Mouse (Mus musculus) left cerebral cortex, adult 6 months (tissue): ENCODE measurements around the gene Cfdp1. TPM values are rescaled to one million over a fixed set of nuclear protein-coding genes. Genes with fewer than 3 reads are reported as not detected.

Source experiments
- long read RNA-seq, 2 experiments: library from polyadenylated mRNA; unstranded; transcript quantifications; one replicate each; pipeline ENCODE4 v2.0.0; 2019 to 2020
- polyA plus RNA-seq: library from polyadenylated mRNA; unstranded; fragments of <200 nt; fragmentation: Nextera tagmentation; gene quantifications from 2 replicates; pipeline ENCODE4 v1.2.3, GENCODE M21; 2021

Gene Cfdp1
- polyA plus RNA-seq: 163 and 191 TPM in 2 replicates
- long read RNA-seq, experiment 1, transcript Cfdp1-201 (7 exons, 1,178 nt): major isoform, 371 of 401 reads
- long read RNA-seq, experiment 1, partial matches to known transcripts: 12 of 401 reads
- long read RNA-seq, experiment 1, other reads (novel, unspliced or antisense): 18 of 401 reads
- long read RNA-seq, experiment 2, transcript Cfdp1-201 (7 exons, 1,178 nt): major isoform, 153 of 245 reads
- long read RNA-seq, experiment 2, partial matches to known transcripts: 87 of 245 reads
- long read RNA-seq, experiment 2, other reads (novel, unspliced or antisense): 5 of 245 reads

DNA sequence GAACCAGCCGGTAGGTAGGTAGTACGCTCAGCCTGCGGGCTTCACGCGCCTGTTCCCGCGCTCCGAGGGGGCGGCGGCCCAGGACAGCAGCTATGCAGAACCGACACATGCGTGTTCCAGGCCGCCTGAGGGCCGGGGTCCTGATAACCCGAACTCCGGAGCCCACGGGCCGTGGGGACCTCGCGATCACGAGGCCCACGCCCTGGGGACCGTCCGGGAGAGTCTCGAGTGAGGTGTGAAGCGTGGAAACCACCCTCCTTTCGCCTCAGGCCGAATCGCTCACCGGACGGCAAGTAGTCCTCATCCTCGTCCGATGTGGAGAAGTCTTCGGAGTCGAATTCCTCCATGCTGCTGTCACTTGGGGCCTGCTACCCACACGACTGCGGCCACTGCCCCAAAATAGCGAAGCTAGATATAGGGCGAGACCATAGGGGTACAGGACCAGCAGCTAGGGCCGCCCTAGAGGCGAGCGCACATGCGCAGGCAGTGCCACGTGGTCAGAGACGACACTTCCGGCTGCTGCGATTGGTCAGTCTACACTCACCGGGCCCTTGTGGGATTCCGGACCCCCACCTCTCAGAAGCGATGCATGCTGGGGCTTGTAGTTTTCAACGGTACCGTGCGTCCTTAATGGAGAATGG lies at the start of gene Cfdp1:
Gene Cfdp1 (minus strand): TSS at position 431 of the 641 bp plus-strand sequence.

DNA sequence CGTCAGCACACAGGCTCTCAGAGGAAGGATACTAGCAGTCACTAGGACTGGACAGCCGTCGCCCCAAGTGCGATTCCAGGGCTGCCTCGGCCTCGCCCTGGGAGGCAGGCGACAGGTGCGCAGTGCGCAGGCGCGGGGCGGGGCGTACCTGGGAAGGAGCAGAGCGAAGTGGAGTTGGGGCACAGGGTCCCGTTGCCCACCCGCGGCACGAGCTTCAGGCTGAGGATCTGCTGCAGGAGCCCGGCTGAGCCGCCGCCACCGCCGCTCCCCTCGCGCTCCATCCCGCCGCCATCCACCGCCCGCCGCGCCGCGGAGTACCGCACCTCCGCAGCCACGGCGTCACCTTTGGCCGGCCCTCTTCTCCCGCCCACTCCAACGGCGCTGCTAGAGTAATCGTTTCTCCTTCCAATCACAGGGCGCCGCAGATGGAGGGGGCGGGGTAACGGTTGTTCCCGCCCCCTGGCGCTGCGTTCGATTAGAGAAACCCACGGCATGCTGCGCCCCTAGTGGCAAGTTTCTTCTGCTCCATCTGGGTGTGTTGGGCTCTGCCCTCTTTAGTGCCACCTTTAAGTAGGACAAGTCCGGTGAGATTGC lies 22.4 kb upstream of the Cfdp1 start, which contains the start of gene Tmem170:
Gene Tmem170 (minus strand): TSS at position 396 of the 594 bp plus-strand sequence.

DNA sequence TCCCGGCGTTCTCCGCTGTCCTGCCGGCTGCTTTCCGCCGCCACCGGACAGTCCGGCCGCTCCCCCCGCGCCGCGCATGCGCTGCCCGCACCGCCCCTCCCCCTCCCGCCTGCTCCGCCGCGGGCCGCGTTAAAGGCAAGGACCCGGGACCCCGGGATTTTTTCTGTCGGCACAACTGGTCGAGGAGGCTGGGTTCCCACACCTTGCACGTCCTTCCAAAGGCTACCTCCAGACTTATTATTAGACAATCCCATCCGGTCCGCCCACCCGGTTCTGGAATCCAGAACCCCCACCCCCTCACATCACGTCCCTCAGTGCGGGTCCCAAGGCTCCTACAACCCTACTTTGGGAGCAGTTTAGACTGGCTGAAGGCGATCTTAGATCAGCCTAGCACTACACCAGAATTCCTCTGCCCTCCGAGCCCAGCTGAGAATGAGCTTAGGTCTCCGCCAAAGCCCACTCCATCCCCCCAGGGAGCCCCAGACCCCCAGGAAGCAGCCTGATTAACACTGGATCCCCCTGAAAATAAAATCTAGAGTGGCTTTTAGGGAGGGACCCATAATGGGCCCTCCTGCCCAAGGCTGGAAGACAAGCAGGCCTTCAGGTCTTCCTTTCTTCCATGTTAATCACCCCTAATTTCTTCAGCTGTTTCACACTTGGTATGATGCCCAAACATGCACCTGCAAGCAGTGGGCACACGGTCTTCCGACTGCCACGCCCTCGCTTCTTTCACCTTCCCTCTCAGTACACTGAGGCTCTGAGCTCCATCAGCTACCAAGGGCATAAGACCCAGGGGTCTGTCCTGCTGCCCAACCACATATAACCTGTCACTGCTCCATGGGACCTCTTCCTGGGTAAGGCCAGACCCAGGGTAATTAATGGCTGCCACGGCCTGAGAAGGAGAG lies 110.0 kb downstream of the Cfdp1 start, which contains the start of gene Bcar1:
Gene Bcar1 (minus strand): TSS at position 18 of the 905 bp plus-strand sequence.

Other genes starting within 250 kb of the Cfdp1 start
- 3.7 and 6.1 TPM in 2 replicates for gene Ldhd, start 223.9 kb downstream of the Cfdp1 start, polyA plus RNA-seq
- gene Zfp1, start 210.9 kb downstream of the Cfdp1 start, polyA plus RNA-seq: 21.7 and 26.9 TPM in 2 replicates
- gene Ctrb1, start 163.3 kb downstream of the Cfdp1 start, polyA plus RNA-seq: not detected in 2 replicates
- 18.2 and 26.9 TPM in 2 replicates for gene Bcar1, start 110.5 kb downstream of the Cfdp1 start, polyA plus RNA-seq
- gene Tmem170, start 22.5 kb upstream of the Cfdp1 start, polyA plus RNA-seq: 3.8 and 5.4 TPM in 2 replicates
- 1.3 and 2.1 TPM in 2 replicates for gene Chst5, start 56.2 kb upstream of the Cfdp1 start, polyA plus RNA-seq
- gene Tmem231, start 79.6 kb upstream of the Cfdp1 start, polyA plus RNA-seq: 8.2 and 9.0 TPM in 2 replicates
- gene Gabarapl2, start 86.4 kb upstream of the Cfdp1 start, polyA plus RNA-seq: 492 and 602 TPM in 2 replicates
- gene Adat1, start 138.0 kb upstream of the Cfdp1 start, polyA plus RNA-seq: 1.7 TPM in 2 replicates
- gene Kars, start 157.0 kb upstream of the Cfdp1 start, polyA plus RNA-seq: 48.2 and 71.0 TPM in 2 replicates
- 36.8 and 47.5 TPM in 2 replicates for gene Terf2ip, start 157.1 kb upstream of the Cfdp1 start, polyA plus RNA-seq
- not detected in 2 replicates for gene Gm6793, start 160.7 kb upstream of the Cfdp1 start, polyA plus RNA-seq